13 mouse cellular contexts compared by ENCODE assay signal in genomic region chr14:121246048-121246731, GRCm38 (mm10).
DNase-seq lines count a peak whose midpoint lies in the region; ATAC-seq lines count a peak whose summit lies in the region.
"Had no signal": no experiment of that assay in that cellular context is flagged by ENCODE, and none has a peak within 500 bp of the region (broad histone marks: within the 10 kb centered on the region; RNA-seq: fewer than 3 reads in every experiment).

No protein-coding gene starts in this region.

- ATAC-seq in embryonic facial prominence, embryonic 14.5 days (ENCODE audit: low read depth), result no peak
- ATAC-seq: forebrain, postnatal 0 days had no signal

- H3K9me3 ChIP-seq in embryonic facial prominence, embryonic 14.5 days (ENCODE audit: control insufficient read depth, low read length), result no peaks in the 10 kb centered on the region

- intact Hi-C loops in heart, postnatal 25 days (cut with DNase I), result no loop called here
- intact Hi-C loops in heart, postnatal 10 days (cut with DNase I), result no loop called here

- H3K9ac ChIP-seq in embryonic facial prominence, embryonic 14.5 days (ENCODE audit: low read depth, low read length), result no peak overlapping the region
- H3K9ac ChIP-seq: forebrain, postnatal 0 days had no signal

- WGBS in embryonic facial prominence, embryonic 14.5 days, result 64% methylated on average over 14 of the region's 14 CpGs

- DNase-seq in heart, adult 18-20 months, result peak; percentile 35 to 38
- DNase-seq in heart, postnatal 25 days (ENCODE audit: low spot score), result no peak
- DNase-seq in Muller cell, postnatal 12 days (ENCODE audit: inconsistent ontology term), result peak; percentile 41
- no peak for DNase-seq in embryonic facial prominence, embryonic 14.5 days (ENCODE audit: low spot score)
- DNase-seq in heart, postnatal 10 days, result peak; percentile 54 to 56
- DNase-seq in kidney, postnatal 4 days, result no peak
- no peak for DNase-seq in layer of hippocampus, adult 11-12 months (ENCODE audit: low spot score)
- no peak for DNase-seq in frontal cortex, postnatal 25 days (ENCODE audit: low spot score in 2 of 2)
- DNase-seq: cerebellum, adult 9-11 months; forebrain, postnatal 0 days; layer of hippocampus, postnatal 36 days; right cerebral cortex, postnatal 14 days had no signal

- peaks cover 57% of the 10 kb centered on the region for H3K36me3 ChIP-seq in embryonic facial prominence, embryonic 14.5 days (ENCODE audit: control insufficient read depth, insufficient read depth, low read length)
- H3K36me3 ChIP-seq: G1E had no signal

- H3K27me3 ChIP-seq in embryonic facial prominence, embryonic 14.5 days (replicated peaks; ENCODE audit: control insufficient read depth, insufficient read depth, low read length), result no peaks in the 10 kb centered on the region

- H3K4me2 ChIP-seq in embryonic facial prominence, embryonic 14.5 days (ENCODE audit: low read depth, low read length), result no peak overlapping the region

- no peak overlapping the region for H3K4me3 ChIP-seq in embryonic facial prominence, embryonic 14.5 days (ENCODE audit: low read depth, low read length)

- H3K4me1 ChIP-seq in embryonic facial prominence, embryonic 14.5 days (ENCODE audit: control insufficient read depth, insufficient read depth, low read length), result peaks cover 29% of the 10 kb centered on the region

- H3K27ac ChIP-seq in embryonic facial prominence, embryonic 14.5 days (replicated peaks; ENCODE audit: low read depth, low read length), result peak overlapping the region; percentile 70

Comparison
In these comparisons a context has a peak if more than half of its experiments do, and no peak if none do; other contexts are left out.
1. DNase-seq: peak in heart, adult 18-20 months (2 of 2), Muller cell, postnatal 12 days (single experiment) and heart, postnatal 10 days (2 of 2); none in heart, postnatal 25 days (single experiment), embryonic facial prominence, embryonic 14.5 days (single experiment), kidney, postnatal 4 days (0 of 2), layer of hippocampus, adult 11-12 months (single experiment) and frontal cortex, postnatal 25 days (0 of 2).